Mouse (Mus musculus) forebrain, embryonic 15.5 days (tissue): Measurements from ENCODE around the gene Gars. TPM values are rescaled to one million over a fixed set of nuclear protein-coding genes. Genes with fewer than 3 reads are reported as not detected.

Source experiments
- ATAC-seq: fragments of 200-750 bp; cut with Nextera tagmentation; replicated peaks from 2 replicates; pipeline ENCODE4 v1.8.0; 2017; ENCODE audit warnings: mild to moderate bottlenecking, moderate TSS enrichment, moderate library complexity
- H3K27ac ChIP-seq: fragments of 300-500 bp; sonication (generic); replicated peaks from 2 replicates; pipeline ENCODE4 v1.5.1; 2015; ENCODE audit warnings: mild to moderate bottlenecking, inconsistent platforms
- H3K27me3 ChIP-seq: fragments of 300-500 bp; sonication (generic); 2 replicates; pipeline ENCODE4 v1.6.1; 2015; ENCODE audit warnings: inconsistent platforms
- H3K36me3 ChIP-seq: fragments of 300-500 bp; sonication (generic); 2 replicates; pipeline ENCODE4 v1.6.1; 2015; ENCODE audit warnings: mild to moderate bottlenecking, inconsistent platforms
- H3K4me1 ChIP-seq: fragments of 300-500 bp; sonication (generic); 2 replicates; pipeline ENCODE4 v1.6.1; 2015; ENCODE audit warnings: inconsistent platforms
- H3K4me2 ChIP-seq: fragments of 300-500 bp; sonication (generic); replicated peaks from 2 replicates; pipeline ENCODE4 v1.6.1; 2015; ENCODE audit warnings: mild to moderate bottlenecking, inconsistent platforms
- H3K4me3 ChIP-seq: fragments of 300-500 bp; sonication (generic); 2 replicates; pipeline ENCODE4 v1.5.1; 2015; ENCODE audit warnings: mild to moderate bottlenecking, inconsistent platforms
- H3K9ac ChIP-seq: fragments of 300-500 bp; sonication (generic); replicated peaks from 2 replicates; pipeline ENCODE4 v1.6.1; 2015; ENCODE audit warnings: mild to moderate bottlenecking, inconsistent platforms
- H3K9me3 ChIP-seq: fragments of 300-500 bp; sonication (generic); 2 replicates; pipeline ENCODE4 v1.6.1; 2016; ENCODE audit warnings: inconsistent platforms
- WGBS: fragments of 180-500 bp; shearing (Covaris S2); methylation state at CpG from one replicate; pipeline ENCODE4 v1.1.7; 2015; ENCODE audit warnings: mixed read lengths; 5-methylcytosine and 5-hydroxymethylcytosine counted together
- polyA plus RNA-seq: library from polyadenylated mRNA; unstranded; fragments of >200 nt; fragmentation: Nextera tagmentation; extraction: Ambion mirVana; gene quantifications from 2 replicates; pipeline ENCODE4 v1.2.1, GENCODE M21; 2015

The Gars gene
- polyA plus RNA-seq = 218 and 219 TPM in 2 replicates

DNA sequence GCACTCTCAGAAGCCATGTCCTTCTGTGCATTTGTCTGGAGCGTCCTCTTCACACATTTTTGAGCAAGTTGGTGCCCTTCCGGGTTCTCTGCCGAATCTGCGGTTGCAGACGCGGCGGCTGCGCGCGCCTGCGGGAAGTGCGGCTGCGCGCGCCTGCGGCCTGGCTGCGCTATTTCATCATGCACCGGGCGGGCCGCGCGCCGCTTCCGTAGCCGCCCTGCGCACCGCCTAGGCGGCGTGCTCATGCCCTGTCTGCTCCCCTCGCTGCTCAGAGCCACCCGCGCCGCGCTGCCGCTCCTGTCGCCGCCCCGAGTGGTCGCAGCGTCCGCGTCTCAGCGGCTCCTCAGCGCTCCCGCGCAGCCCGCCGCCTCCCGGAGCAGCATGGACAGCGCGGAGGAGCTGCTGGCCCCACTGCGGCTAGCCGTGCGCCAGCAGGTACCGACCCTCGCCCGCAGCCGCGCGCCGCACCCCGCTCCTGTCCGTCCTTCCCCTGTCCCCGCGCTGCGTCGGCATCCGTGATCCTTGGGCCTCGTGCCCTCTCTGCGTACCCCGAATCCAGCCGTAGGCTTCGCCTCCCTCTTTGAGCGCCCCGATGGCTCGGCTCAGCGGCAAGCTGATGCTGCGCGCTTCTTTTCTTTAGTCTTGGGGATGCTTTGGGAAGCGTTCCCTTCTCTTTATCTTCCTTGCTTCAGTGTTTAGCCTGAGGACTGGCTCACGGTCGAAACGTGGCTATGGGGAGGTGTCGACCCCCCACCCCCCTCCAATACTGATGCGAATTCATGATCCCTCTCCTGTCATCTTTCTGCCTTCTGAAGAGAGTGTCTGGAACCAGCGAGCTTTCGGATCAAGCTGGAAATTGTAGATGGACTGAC lies at the start of gene Gars:
Gene Gars, plus strand, starts transcription at position 209 of the 872 bp plus-strand sequence.
- under 1% methylated on average over 87 of the region's 87 CpGs for WGBS
- ATAC-seq = peak; percentile 98
- Histone ChIP-seq H3K4me3 (peak within 1 kb of the TSS; percentile 99), H3K36me3 (no peaks in the 10 kb centered on the region), H3K9me3 (no peaks in the 10 kb centered on the region), H3K27me3 (no peaks in the 10 kb centered on the region), H3K27ac (peak within 1 kb of the TSS; percentile 97), H3K4me1 (peaks cover 22% of the 10 kb centered on the region), H3K9ac (peak within 1 kb of the TSS; percentile 98), H3K4me2 (peak within 1 kb of the TSS; percentile 55)

DNA sequence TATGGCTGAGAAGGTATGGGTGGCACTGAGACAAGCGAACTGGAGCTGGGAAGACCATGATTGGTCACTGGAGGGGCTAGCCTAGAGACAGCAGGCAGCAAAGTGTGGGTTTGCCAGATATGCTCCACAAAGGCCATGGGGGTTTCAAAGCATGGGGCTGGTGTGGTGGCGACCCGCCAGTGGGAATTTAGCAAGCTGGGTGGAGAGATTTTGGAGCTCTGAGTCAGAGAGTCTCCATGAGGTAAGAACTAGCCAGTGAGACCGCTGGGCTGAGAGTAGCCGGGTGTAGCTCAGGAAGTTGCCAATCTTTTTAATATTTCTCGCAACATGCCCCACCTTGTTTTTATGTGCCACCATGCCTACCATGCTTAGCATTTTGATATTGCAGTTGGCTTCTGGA lies 49.7 kb upstream of the Gars start:
- H3K9me3 ChIP-seq = no peaks in the 10 kb centered on the region
- no peak for ATAC-seq
- no peak overlapping the region for H3K4me2 ChIP-seq
- H3K27ac ChIP-seq = no peak overlapping the region
- peaks cover 10% of the 10 kb centered on the region for H3K4me1 ChIP-seq
- no peak overlapping the region for H3K9ac ChIP-seq
- 95% methylated on average over 6 of the region's 6 CpGs for WGBS
- H3K4me3 ChIP-seq = no peak overlapping the region
- no peaks in the 10 kb centered on the region for H3K36me3 ChIP-seq
- no peaks in the 10 kb centered on the region for H3K27me3 ChIP-seq

DNA sequence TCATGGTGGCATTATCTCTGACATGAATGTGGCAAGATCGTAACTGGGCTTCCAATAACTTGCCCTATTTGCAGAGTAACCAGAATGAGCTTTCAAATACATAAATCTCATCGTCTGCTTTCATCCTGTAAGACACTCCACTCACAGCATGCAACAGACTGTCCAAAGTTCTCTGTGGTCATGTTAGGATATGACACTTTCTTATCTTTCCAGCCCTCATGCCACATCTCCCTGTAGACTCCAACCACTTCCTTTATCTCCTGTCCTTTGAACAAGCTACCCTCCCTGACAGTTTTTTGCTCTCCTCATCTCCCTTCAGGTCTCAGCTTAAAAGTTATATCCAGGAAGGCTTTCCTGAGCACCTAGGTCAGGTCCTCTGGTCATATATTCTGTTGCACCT lies 46.6 kb upstream of the Gars start:
- H3K4me2 ChIP-seq = no peak overlapping the region
- no peaks in the 10 kb centered on the region for H3K36me3 ChIP-seq
- no peaks in the 10 kb centered on the region for H3K9me3 ChIP-seq
- H3K4me3 ChIP-seq = no peak overlapping the region
- H3K27ac ChIP-seq = no peak overlapping the region
- 0 out of 2 replicates have a peak, but pooled peaks cover 4% of the 10 kb centered on the region for H3K27me3 ChIP-seq
- WGBS = 87% methylated on average over 2 of the region's 2 CpGs
- H3K9ac ChIP-seq = no peak overlapping the region
- H3K4me1 ChIP-seq = peaks cover 12% of the 10 kb centered on the region
- no peak for ATAC-seq

DNA sequence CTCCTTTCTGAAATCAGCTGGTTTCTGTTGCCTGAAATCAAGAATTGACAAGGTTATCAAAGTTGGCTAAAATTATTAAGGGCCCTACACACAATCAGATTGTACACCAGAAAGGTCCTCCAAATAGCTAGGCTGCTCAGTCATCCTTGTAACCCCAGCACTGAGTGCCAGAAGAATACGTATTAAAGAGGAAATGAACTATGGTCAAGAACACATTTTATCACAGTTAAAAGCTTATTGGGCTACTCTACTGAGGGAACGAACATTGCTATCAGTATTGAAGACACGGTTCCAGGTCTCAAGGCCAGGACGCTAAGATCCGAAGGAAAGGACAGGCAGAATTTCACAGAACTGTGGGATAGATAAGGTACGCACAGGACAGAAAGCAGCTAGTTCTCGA lies 45.7 kb upstream of the Gars start:
- Histone ChIP-seq H3K9ac (peak overlapping the region; percentile 65), H3K4me1 (peaks cover 12% of the 10 kb centered on the region), H3K9me3 (no peaks in the 10 kb centered on the region), H3K4me2 (peak overlapping the region; percentile 90), H3K4me3 (peak overlapping the region; percentile 56), H3K27me3 (0 out of 2 replicates have a peak, but pooled peaks cover 4% of the 10 kb centered on the region), H3K36me3 (no peaks in the 10 kb centered on the region), H3K27ac (no peak overlapping the region)
- 6% methylated on average over 7 of the region's 7 CpGs for WGBS
- ATAC-seq = no peak

DNA sequence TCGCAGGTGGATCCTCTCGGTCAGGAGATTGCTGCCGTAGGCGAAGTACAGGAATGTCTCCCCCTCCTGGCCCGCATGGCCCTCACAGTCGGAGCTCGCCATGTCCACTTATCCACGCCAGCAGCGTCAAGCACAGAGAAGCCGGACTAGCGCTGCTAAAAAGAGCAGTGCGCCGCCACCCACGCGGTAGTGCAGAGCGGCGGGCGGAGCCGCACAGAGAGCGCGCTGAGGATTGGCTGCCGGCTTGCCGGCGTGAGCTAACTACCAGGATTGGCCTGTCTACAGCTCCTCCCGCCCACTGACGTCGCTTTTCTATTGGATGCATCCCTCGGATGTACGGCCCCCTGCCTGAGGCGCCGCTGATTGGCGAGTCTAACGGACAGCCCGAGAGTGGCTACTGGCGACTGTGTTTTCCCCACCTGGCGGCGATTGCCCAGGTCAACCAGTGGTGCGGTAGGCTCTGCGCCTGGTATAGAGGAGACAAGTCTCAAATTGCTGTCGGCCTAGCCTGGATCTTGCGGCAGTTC lies 45.0 kb upstream of the Gars start, which contains the start of gene Ggct:
Gene Ggct, minus strand, starts transcription at position 217 of the 527 bp plus-strand sequence.
- WGBS = under 1% methylated on average over 41 of the region's 41 CpGs
- Histone ChIP-seq H3K36me3 (no peaks in the 10 kb centered on the region), H3K4me3 (peak within 1 kb of the TSS; percentile 56), H3K9ac (peak within 1 kb of the TSS; percentile 65), H3K4me1 (peaks cover 12% of the 10 kb centered on the region), H3K27me3 (0 out of 2 replicates have a peak, but pooled peaks cover 4% of the 10 kb centered on the region), H3K9me3 (no peaks in the 10 kb centered on the region), H3K27ac (no peak within 1 kb of the TSS), H3K4me2 (peak within 1 kb of the TSS; percentile 90)
- ATAC-seq = peak; percentile 100

DNA sequence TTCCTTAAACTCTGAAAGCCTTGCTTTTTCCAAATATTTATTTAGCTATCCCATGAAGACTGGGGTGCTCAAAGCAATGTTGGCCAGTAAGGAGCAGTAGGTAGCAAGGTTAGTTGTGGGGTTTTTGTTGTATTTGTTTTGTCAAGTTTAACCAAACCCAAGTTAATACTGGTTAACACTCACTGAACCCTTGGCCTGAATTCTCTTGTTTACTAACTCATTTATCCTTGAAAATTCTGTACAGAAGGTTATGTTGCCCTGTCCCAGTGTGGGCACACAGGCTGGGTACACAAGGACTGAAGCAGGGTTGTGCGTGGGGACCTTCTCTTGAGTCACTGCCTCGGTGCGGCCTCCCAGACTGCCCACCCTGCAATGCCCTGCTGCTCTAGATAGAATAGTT lies 41.4 kb upstream of the Gars start:
- no peak for ATAC-seq
- Histone ChIP-seq H3K4me3 (no peak overlapping the region), H3K27me3 (0 out of 2 replicates have a peak, but pooled peaks cover 4% of the 10 kb centered on the region), H3K9me3 (no peaks in the 10 kb centered on the region), H3K4me2 (no peak overlapping the region), H3K36me3 (no peaks in the 10 kb centered on the region), H3K4me1 (peaks cover 12% of the 10 kb centered on the region), H3K9ac (no peak overlapping the region), H3K27ac (no peak overlapping the region)
- 90% methylated on average over 3 of the region's 3 CpGs for WGBS

DNA sequence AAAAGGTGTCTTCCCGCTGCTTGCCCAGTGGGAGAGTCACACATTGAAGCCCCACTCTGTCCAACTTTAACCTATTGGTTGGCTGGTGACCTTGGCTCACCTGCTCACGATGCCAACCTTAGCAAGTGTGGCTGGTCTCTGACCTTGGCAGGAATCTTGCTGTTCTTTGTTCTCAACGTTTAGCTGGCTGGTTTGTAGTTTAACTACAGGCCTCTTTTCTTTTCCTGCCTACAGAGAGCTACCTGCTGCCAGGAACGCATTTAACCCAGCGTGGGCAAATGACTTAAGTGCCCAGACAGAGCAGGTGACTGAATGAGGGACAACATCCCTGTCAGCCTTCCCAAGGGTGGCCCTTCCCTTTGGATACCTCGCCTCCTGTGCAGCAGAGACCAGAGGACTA lies 40.1 kb upstream of the Gars start:
- ATAC-seq = no peak
- Histone ChIP-seq H3K27me3 (0 out of 2 replicates have a peak, but pooled peaks cover 4% of the 10 kb centered on the region), H3K36me3 (no peaks in the 10 kb centered on the region), H3K9ac (no peak overlapping the region), H3K4me2 (no peak overlapping the region), H3K4me3 (no peak overlapping the region), H3K4me1 (peaks cover 4% of the 10 kb centered on the region; the same call in 1 of the 2 replicates), H3K9me3 (no peaks in the 10 kb centered on the region), H3K27ac (no peak overlapping the region)
- 81% methylated on average over 6 of the region's 6 CpGs for WGBS

DNA sequence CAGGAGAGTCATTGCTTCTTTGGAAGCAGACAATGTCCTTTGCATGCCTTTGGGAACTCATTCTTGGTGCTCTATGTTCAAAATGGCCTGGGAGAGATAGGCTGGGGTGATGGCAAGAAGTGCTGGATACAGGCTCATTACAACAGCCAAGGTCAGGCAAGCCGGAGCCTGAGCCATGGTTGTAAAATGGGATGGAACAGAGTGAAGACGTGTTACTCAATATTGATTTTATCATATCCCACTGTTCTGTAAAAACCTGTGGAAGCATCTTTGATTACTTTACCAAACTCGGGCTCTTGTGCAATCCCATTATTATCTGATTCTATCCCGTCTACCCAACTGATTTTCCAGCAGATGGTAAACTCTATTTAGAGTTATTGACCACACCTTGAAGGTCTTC lies 36.5 kb upstream of the Gars start:
- WGBS = 84% methylated on average over 4 of the region's 4 CpGs
- Histone ChIP-seq H3K4me2 (no peak overlapping the region), H3K9me3 (no peaks in the 10 kb centered on the region), H3K36me3 (no peaks in the 10 kb centered on the region), H3K9ac (no peak overlapping the region), H3K27me3 (no peaks in the 10 kb centered on the region; the same call in 1 of the 2 replicates), H3K4me3 (no peak overlapping the region), H3K27ac (no peak overlapping the region), H3K4me1 (no peaks in the 10 kb centered on the region)
- no peak for ATAC-seq

DNA sequence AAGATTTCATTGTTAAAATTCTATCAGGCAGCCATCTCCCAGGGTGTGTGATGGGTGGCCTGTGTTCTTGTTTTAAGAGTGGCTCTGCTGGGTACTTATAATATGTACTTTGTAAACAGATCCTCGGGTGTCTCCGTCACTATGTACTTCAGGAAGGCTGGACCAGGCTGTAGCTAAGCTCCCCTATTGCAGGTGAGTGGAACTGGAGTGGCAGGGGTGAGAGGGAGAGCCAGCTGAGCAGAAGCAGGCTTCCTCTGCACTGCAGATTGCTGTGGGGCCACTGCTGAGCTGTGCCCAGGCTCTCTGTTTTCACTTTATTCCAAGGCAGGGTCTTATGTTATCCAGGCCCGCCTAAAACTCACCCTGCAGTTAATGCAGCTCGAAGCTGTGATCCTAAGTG lies 35.4 kb upstream of the Gars start:
- H3K9ac ChIP-seq = no peak overlapping the region
- no peak overlapping the region for H3K4me3 ChIP-seq
- H3K27me3 ChIP-seq = peaks cover 4% of the 10 kb centered on the region; the same call in 1 of the 2 replicates
- no peak for ATAC-seq
- H3K4me1 ChIP-seq = no peaks in the 10 kb centered on the region
- no peaks in the 10 kb centered on the region for H3K36me3 ChIP-seq
- no peak overlapping the region for H3K4me2 ChIP-seq
- no peaks in the 10 kb centered on the region for H3K9me3 ChIP-seq
- 83% methylated on average over 4 of the region's 4 CpGs for WGBS
- no peak overlapping the region for H3K27ac ChIP-seq

DNA sequence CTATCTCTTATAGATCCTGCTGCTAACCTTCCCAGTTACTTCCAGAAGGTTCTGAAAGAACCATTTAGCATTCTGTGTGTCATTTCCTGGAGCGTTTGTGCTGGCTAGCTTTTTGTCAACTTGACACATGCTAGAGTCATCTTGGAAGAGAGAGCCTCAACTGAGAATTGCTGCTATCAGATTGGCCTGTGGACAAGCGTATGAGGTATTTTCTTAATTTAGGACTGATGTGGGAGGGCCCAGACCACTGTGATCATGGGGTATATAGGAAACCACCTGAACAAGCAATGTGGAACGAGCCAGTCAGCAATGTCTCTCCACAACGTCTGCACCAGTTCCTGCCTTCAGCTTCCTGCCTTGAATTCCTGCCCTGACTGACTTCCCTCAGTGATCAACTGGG lies 34.2 kb upstream of the Gars start:
- Histone ChIP-seq H3K4me1 (no peaks in the 10 kb centered on the region), H3K4me3 (no peak overlapping the region), H3K27ac (no peak overlapping the region), H3K4me2 (no peak overlapping the region), H3K9me3 (no peaks in the 10 kb centered on the region), H3K36me3 (no peaks in the 10 kb centered on the region), H3K27me3 (peaks cover 13% of the 10 kb centered on the region), H3K9ac (no peak overlapping the region)
- no peak for ATAC-seq
- 85% methylated on average over 4 of the region's 4 CpGs for WGBS

DNA sequence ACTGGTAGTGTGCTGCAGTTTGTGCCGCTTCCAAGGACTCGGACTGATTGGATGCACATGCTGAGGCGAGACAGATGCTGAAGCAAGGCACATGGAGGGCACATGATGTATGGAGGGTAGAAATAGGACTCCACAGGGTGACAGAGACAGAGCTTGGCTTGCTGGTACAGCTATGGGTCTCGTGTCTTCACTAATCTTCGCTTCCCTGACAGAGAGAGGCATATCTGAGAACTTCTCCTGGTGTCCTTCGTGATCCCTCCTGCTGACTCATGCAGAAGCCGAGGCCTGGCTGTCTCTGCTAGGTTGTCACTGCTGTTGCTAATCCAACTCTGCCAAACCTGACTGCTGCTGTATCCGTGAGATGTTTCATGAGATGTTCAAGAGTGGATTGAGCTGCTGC lies 29.4 kb upstream of the Gars start:
- H3K27me3 ChIP-seq = peaks cover 33% of the 10 kb centered on the region
- ATAC-seq = no peak

More for the DNA sequence above, 29.4 kb upstream of the Gars start:
- Histone ChIP-seq H3K4me3 (no peak overlapping the region), H3K27ac (no peak overlapping the region), H3K9ac (no peak overlapping the region), H3K4me2 (no peak overlapping the region), H3K36me3 (no peaks in the 10 kb centered on the region), H3K4me1 (peaks cover 6% of the 10 kb centered on the region), H3K9me3 (no peaks in the 10 kb centered on the region)
- WGBS = 93% methylated on average over 8 of the region's 8 CpGs
